Mouse (Mus musculus) CD4-positive helper T cell, adult 2 months (primary cell): ENCODE measurements at regions not wholly inside any gene's neighbourhood (a gene's known extent, or its start where the extent isn't known, plus 50 kb on each side); places are given as distances from the start of the nearest gene placed in this dataset.

Experiments used
- DNase-seq: peaks from one replicate; pipeline ENCODE4 v3.0.0-alpha.2; 2012; ENCODE audit warnings: low read depth, missing footprints, low spot score

DNA sequence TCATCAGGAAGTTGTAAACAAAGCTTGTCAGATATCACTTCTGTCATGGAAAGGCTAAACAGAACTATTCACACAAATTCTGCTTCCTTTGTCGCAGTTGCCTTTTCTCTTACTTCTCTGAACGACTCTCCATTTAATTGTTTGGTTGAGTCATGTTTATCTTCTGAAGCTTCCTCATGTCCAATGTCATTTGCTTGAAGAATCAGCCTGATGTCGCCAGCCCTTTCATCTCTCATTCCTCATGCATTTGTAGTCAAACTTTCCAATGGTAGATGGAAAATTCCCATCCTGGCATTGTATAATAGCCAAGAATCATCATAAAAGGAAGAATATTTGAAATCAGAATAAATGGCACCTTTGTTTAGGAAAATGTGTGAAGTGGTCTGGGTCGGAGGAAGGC is 225.6 kb upstream of the Pde3a start:
- DNase-seq = no peak

DNA sequence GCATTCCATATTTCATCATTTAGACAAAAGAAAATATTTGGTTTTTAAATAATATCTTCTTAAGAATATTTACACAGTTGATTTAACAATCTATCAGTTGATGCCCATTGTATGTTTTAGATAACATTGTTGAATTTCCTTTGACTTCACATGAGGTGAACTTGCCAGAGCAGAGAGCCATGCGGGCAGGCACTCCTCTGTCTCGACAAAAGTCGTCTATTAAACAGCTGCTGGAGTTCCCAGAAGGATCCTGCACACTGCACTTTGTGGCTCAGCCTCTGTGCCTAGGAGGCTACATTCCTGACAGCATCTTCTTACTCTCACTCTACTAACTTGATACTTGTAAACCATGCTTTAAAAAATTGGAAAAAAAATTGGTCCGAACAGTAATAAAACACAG is 221.7 kb upstream of the Pde3a start:
- DNase-seq = no peak

DNA sequence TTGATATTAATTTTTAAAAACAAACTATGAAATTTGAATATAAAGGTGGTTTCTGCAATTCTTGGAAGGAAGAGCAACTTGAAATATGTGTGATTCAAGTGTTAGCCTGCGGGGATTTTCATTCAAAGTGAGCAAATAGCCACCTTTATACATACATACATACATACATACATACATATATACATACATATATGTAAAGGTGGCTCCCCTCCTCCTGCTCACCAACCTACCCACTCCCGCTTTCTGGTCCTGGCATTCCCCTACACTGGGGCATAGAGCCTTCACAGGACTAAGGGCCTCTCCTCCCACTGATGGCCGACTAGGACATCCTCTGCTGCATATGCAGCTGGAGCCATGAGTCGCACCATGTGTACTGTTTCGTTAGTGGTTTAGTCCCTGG is 221.3 kb upstream of the Pde3a start:
- DNase-seq = no peak

DNA sequence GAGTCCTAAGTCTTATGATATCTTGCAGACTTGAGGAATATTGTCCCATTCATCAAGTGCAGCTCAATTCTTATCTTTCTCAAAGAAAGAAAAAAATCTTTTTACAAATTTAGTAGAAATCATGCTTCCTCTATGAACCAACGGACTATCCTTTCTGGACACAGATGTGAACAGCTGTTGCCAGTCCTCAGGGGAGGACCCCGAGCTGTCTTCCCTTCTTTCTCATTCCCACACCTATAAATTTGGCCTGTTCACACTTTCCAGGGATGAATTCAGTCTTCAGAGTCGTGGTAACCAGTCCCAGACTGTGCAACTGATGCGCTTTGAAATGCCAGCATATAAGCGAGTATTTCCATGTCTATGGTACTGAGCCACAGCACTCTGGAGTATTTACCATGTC is 214.2 kb upstream of the Pde3a start:
- DNase-seq = no peak

DNA sequence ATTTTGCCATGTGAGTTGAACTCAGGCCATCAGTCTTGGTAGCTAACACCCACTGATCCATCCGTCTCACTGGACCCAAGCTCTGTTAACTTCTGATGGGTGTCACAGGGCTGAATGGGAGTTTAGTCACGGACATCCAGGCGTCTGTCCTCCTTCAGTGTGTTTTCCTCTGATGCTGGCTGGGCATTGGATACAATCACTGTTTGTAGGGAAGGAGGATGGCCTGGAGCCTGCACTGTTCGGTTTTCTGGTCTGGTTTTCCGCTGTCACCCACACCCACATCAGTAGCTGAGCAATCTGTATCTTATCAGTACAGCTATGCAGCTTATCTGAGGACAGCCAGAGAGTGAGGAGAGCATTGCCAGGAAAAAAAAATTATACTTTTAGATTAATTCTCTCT is 207.7 kb upstream of the Pde3a start:
- no peak for DNase-seq

DNA sequence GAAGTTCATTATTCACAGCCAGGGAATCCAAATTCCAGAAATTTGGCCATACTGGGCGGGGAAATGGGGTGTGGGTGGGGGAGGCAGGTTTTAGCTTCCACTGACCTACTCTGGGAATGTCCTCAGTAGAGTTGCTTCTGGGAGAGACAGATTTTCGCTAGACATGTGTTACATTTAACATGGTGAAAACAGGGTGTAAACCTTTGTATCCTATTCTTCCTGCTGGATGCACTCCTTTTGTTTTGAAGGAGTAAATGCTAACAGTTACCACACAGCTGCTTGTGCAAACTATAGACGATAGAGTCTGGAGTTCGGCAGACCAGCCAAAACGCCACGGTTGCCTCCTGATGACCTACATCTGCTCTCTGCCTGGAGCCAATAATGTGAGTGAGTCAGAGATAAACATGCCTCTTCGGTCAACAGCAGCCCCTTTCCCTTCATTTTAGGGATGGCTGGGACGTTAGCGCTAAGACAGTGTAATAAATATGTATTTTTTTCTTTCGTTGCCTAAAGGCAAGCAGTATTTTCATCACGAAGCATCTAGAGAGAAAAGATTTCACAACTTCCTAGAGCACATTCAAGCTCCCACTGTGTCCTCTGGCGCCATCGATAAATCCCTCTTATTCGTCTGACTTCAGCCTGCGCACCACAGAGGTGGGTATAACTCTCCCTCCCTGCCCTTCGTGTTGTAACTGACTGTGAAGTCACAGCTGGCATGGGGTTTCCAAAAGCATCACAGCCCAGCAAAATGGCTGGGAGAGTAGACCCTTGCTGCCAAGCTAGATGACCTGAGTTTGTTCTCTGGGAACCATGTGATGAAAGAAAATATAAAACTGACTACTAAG is 207.1 kb upstream of the Pde3a start:
- DNase-seq = no peak

DNA sequence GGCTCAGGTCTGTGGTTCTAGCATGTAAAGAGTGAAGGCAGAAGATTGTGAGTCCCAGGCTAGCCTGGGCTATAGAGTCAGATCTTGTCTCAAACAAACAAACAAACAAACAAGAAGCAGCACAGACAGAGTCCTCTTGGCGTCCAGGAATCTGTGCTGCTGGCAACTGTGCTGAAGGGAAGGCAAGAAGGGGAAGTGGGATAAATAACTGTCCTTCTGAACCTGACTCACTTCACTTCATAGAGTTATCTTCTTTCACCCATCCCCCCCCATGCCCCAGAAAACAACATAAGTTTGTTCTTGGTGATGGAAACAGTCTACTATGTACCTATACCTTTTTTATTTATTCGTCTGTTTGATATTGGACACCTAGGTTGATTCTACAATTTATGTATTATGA is 200.8 kb upstream of the Pde3a start:
- DNase-seq = no peak

DNA sequence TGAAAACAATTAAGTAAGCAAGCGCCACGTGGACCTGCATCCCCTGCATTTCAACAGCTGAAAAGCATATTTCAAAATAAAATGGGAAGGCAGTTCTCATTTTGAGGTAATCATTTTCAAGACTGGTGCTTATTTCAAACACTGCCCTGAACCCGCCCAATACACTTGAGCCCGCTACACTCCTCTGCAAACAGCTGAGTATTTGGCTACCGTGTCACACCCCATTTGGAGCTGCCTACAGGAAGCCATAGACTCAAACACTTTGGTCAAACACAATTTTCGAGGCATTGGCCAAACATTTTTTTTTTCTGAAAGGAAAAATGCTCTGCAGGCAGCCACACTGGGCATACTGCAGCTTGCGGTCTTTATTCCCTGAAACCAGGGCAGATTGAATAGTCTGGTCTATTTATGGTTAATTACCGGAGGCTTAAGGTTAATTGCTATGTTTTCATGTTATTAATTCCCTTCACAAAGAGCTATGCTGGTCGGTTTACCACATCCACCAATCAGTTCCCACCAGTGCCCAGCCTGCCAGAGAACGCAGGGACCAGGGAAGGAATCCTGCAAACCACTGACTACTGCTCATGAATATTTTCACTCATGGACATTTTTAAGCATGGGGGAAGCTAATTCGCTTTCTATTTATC is 198.9 kb upstream of the Pde3a start:
- no peak for DNase-seq

DNA sequence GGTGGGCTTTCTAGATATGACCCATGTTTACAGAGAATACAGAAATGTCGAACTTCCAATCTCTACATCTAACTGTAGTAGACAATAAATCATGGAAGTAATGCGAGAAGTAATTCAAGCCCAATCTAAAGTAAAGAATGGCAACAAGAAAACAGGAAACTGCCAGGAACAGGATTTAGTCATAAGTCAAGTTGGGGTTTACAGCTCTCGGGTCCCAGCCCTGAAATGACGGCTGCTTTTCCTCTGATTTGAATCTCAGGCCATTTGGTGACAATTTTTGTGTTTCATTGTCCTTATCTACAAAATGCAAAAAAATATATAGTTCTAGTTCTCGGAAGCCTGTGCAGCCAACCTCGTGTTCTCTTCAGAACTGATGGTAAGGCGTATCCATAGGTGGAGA is 195.0 kb upstream of the Pde3a start:
- DNase-seq = no peak

DNA sequence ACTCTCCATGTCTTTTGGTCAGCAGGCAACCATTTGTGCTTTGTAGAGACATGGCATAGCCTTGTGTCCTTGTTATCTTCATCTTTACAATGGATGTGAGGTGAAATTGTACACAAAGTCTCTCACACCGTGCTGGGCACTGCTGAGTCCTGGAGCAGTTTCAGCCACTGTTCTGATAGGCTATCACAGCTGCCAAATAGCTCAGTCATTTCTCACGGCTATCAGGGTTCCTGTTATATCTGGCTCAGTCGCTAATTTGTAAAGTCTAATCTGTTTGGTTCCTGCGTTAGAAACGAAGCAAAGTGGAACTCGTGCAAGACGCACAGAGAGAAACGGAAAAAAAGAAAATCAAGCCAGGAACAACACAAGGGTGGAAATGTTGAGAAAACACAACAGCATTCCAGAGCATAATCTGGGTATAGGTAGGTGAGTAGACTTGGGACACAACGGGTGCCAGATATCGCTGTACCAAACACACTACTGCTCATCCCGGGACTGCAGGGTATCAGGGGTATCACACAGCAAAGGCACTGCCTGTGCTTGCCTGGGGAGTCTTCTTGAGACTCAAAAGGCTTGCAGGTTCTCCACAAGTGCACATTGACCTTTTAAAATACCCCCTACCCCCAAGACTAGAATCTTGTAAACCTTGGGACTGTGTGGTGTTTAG is 189.7 kb upstream of the Pde3a start:
- no peak for DNase-seq

DNA sequence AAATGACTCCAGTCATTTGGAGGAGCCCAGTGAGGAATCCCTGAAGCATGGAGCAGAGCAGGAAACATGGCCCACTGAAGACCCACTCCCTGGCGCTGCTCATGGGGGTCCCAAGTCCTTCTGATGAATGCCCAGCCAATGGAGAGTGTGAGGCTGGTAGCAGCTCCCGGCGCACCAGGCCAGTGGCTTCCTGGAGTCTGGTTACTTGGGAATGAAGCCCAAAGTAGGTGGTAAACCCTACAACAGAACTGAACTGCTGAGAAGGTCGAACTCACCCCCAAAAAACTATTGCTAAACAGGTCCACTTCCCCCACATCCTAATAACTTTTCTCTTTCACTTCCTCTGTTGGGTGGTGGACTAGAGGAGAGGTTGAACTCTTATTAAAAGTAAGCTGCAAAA is 183.3 kb upstream of the Pde3a start:
- no peak for DNase-seq

DNA sequence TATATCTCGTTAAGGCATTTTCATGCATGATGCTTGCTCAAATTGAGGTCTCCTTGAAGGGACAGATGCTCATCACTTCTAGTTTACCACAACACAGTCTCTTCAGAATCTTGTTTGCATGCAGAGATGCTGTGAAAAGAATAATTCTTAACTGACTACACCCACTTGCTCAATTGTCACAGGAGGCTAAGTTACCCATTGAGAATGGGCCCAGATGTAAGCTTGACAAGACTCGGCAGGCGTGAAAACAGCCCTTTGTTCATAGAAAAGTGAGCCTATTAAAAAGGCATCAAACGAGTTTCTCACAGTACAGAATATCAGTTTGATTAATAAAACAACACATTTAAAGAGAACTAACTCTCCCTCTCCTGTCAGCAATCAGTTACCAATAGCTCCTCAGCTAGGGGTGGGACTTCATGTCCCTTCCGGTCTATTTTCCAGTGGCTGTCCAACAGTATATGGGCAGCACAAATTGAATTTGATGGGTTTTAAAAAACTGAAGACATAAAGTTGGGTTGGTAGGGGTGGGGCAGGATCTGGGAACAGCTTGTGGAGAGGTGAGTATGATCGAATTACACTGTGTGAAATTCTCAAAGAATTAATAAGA is 180.1 kb upstream of the Pde3a start:
- DNase-seq = no peak

DNA sequence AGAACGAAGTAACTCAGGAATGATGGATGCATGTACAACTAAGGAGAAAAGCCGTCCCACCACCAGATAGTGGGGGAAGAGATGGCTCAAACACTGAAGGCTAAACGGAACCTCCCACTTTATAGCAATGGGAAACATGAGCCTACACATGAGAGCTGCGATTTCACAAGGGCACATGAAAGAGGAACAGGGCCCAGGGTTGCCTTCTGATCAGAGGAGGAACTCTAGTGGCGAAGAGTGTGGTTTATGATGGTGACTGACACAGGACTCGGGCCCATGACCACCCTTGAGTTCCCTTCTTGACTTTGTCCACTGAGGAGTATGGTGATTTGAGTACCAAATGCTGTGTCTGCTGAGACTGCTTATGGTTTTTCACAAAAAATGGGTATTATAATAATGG is 179.2 kb upstream of the Pde3a start:
- no peak for DNase-seq

DNA sequence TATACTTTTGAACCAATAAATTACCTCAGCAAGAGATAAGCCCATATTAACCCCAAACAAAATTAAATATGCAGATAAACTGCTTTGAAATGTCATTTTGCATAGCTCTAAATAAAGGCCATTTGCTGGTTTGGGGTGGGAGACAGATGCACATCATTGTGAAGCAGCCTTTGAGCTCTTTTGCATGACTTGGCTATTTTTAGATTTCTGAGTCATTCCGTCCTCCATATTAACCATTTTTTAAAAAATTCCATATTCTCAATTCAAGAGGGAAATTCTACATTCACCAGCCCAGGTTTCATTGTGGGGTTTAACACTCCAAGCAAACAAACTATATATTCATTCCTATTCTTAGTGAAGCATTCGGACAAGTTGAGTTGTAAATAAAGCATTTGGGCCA is 177.6 kb upstream of the Pde3a start:
- no peak for DNase-seq

DNA sequence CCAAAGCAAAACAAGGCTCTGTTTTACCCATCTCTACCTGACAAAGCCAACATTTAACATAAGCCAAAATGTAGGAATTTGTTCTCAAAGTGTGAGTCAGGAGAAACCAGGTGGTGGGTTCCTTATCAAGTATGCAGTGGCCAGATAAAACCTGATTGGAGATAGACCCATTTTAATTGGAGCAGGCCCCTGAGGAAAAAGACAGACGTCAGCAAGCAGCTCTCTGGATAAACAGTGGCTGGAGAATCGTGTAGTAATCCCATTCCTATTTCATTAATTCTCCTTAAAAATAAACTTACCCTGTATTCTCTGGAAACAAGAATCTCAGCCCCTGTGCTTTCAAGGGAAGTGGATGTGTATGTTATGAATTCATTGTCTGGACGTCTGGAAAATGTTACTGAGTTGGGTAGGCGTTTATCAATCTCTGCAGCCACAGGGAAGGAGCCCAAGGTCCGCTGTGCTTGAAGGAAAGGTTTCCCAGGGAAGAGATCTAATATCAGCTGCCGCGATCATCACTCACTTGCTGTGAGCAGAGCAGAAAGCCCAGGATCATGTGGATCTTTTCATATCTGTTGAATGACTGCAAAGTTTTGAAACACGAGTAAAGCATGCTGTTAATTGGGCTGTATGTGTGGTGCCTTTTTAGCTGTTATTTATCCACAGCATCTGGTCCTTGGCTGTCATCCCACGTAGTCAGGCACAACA is 157.8 kb upstream of the Pde3a start:
- no peak for DNase-seq

DNA sequence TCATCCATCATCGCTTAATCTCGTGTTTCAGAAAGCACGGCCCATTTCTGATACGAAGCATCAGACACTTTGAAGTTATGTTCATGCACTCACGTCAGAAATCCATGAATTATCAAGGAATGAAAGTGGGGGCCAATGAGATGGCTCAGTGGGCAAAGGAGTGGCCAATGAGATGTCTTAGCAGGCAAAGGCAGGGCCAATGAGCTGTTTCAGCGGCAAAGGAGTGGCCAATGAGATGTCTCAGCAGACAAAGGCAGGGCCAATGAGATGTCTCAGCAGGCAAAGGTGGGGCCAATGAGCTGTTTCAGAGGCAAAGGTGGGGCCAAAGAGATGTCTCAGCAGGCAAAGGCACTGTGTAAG is 157.3 kb upstream of the Pde3a start:
- no peak for DNase-seq

DNA sequence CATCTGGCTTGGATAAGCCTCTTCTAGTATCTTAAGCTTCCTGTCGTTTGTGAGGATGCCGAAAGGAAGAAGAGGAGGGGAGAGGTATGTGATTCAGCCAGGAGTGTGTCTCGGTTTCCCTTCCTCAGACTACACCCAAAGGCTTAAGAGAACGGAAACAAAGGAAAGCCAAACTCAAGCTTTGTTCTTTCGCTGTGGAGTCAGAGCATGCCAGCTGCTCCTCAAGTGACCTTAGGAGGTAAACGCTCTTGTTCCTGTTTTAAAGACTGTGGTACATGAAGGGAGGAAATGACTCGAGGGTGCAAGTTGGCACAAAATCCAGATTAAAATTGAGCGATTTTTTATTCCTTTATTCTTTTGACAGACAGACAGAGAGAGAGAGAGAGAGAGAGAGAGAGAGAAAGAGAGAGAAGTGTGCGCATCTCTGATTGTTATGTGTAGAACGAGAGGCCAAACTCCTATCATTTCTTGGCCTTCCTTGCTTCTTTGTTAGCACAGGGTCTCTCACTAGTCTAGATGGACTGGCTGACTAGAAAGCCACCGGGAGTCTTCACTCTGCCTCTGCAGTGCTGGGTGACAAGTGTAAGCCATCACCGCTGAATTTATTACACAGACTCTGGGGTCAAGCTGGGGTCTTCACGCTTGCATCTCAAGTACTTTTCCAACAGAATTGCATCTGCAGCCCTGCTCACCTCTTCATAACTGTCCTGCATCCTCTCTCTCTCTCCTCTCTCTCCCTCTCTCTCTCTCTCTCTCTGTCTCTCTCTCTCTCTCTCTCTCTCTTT is 151.5 kb upstream of the Pde3a start:
- no peak for DNase-seq

DNA sequence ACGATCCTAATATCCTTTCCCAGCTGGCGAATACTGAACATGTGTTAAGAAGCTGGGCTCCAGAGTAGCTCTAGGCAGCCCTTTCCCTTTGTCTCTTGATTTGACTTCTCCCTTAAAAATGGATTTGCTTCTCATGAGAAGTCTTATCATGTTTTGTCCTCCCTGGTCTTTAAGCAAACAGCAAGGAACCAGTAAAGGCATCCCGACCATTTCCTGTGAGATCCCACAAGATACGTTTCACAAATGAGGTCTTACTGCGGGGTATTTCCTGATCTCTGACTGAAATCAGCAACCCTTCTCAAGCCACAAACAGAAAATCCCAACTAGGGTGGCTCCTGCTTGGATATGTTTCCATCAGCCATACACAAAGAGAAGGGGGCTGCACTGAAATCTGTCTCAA is 130.8 kb upstream of the Pde3a start:
- DNase-seq = no peak

DNA sequence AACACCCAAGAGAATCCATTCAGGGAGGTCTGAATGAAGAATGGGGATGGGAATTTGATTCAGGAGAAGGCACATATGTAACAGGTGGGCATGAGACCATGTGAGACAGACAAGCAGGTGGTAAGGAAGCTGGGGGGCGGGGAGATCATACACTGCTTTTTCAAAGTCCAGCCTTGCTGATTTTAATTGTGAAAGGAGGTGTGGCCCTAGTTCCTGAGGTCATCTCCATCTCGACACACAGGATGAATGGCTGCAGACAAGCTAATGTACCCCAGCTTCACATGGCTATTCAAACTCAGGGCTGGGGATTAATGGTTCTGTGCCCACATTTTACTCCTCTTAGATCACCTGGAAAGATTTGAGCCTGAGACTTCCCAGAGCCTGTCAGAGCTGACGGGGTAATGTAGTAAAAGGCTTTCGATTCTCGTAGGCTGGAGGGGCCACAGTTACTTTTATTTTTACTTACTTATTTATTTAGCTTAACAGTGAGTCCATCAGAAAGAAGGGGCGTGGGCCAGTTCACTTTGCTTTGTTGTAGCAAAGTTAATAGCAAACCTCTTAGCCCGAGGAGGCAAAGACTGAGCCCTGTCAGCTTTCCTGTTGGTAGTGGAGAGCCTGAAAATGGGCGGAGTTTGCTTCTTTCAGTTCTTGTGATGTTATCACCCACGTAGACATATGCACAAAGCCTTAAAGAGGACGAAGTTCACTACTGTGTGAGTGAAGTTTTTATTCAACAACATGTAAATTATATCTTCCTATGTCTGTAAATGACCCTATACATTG is 122.3 kb upstream of the Pde3a start:
- no peak for DNase-seq

DNA sequence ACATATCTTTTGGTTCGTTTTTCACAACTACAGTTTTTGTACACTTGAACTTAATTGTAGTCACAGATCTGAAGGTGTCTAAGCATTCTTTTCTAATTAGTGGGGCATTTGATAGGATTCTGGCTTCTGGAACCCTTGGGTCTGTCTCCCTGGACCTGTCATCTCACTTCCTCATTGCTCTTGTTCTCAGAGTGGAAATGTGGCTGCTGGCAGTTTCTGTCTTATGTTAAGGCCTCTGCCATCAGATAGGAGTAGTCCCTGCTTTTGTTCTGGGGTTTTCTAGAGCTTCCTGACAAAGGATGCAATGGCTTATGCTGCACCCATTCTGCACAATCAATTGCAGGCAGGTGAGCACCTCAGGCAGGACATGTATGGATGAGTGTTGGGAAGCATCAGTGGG is 119.5 kb upstream of the Pde3a start:
- no peak for DNase-seq
